Mouse (Mus musculus) kidney, adult 9 months (tissue): Measurements from ENCODE around the gene Tmem136.

Experiments
- DNase-seq: peaks from one replicate; pipeline ENCODE4 v3.0.0; 2022

Tmem136 gene

DNA sequence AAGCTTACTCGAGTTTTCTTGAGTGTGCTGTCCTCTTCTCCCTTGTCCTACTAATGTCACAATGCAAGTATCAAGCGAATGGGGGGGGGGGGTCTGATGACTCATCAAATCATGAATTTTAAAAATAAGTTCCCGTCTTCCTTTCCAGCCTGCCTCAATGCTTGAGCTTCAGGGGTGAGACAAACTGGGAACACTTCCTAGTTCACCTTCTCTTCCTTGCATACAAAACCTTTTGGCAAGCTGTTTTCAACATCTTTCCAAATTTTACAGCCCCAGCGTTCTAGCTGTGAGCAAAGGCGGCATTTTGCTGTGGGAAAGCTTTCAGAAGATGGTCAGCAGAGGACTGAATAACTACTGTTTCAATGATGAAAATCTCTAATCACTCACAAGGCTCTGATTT, 8.8 kb downstream of the Tmem136 start:
- no peak for DNase-seq

DNA sequence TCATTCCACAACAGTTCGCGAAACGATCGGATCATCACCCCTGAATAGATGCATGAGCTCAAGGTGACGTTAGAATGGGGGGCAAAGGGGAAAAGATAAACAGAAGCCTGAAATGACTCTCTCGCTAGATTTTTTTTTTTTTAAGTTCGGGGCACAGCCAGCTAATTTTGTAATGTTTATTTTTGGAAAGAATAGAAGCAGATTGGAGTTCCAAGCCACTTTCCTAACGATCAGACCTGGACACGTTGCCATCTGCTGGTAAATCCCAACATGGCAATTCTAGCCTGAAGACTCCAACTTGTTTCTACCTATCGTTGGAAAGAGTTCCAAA, 9.2 kb downstream of the Tmem136 start, which contains the start of gene Arhgef12:
Gene Arhgef12, minus strand, starts transcription at position 53 of the 331 bp plus-strand sequence.
- DNase-seq = peak; percentile 82

DNA sequence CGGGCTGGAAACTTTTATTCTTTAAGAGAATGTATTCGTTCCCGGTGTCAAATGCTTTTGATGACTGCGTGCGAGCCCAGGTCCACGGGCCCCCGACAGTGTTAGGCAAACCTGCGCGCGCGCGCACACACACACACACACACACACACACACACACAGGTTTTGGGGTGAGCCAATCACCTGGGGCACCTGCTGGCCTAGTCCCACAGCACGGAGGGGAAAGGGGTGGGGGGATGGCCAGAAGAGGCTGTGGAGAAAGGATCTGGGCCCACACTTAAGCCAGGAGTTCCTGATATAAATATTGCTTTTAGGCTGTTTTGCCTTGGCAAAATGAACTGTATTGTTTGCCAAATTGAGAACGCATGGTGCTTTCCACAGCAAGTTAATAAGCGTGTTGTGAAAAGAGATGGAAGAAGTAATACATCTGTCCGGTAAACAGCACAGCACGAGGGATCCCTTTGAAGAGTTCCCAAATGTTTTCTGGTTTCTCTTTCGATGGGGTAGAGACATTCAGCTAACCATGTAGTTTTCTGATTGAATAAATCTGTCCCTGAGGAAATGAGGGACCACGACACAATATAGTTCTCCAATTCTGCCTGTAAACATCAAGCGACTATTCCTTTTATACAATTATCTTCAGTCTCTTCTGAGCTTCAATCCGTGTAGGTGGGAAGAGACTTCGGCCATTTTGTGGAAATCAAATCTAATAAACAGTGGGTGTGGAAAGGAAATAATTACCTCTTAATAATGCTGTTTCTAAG, 9.8 kb downstream of the Tmem136 start:
- DNase-seq = peak; percentile 62

DNA sequence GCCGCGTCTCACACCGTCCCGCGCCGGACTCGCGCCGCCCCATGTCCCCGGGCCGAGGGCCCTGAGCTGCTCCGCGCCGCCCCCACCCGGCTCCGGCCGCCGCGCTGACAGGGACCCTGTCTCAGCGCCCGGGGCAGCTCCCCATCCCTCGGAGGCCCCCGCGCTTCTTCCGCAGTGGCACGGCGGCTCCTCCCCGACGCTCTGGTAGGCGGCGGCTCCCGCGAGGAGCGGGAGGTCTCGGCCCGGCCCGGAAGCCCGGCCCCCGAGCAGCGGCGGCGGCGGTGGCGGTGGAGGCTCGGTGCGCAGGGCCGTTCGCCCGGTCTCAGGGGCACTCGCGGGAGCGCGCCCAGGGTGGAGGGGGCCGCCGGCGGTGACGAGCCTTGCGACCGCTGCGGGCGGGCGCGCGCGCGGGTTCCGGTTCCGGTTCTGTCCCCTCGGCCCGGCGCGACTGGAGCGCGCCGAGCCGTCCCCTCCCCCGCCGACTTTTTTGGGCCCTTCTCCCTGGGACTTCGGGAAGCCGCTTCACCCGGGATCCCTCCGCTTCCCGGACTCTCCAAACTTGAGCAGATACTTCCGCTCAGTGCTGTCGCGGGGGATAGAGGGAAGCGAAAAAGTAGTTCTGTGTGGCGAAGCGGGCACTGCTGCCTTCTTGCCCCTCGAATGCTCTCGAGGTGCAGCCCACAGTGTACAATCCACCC, 10.6 kb downstream of the Tmem136 start:
- DNase-seq = peak; percentile 94

DNA sequence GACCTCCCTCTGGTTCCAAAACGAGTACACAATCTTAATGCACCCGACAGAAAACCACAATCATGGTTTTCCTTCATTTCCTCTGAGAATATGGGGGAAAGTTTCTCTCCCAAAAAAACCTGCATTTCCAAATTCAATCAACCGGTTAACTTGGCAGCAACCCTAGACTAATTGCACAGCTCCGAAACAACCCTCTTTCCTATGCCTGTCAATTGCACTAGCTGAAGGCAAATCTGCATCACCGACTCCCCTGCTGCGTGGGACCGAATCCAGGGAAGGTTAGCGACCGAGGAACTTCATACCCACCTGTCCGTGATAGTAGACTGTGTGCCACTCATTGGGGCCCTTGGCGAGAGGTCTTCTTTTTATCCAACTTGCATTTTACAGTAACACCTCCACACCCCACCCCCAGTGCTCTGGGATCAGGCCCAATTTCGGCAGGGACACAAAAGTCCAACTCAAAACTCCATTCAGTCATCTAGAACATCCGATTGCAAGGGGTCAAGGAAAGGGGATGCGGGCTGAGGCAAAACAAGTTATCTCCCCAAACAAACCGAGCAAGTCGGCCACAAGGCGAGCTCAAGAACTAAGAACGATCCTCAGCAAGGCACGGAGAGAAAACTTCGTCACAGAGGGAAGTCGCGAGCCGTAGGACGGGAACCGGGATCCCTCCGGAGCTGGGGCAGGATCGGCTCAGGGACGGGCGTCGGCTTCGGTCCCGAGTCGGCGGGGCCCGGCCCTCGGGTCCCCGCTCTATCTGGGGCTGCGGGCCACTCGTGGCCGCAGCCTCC, 11.3 kb downstream of the Tmem136 start:
- DNase-seq = peak; percentile 86

DNA sequence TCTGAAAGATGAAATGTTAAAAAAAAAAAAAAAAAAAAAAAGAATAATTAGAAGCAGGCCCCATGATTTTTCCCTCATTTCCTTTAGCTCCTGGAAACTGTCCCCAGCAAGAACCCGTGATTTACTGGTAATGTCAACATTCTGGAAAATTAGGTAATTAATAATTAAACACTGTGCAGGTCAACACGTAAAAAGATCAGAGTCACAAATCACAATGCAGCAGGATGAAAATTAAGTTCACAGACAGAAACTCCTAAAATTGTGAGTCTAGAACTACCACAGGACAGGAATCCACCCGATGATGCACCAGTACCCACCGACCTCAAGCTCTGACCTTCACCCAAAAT, 11.9 kb downstream of the Tmem136 start:
- DNase-seq = peak; percentile 53

DNA sequence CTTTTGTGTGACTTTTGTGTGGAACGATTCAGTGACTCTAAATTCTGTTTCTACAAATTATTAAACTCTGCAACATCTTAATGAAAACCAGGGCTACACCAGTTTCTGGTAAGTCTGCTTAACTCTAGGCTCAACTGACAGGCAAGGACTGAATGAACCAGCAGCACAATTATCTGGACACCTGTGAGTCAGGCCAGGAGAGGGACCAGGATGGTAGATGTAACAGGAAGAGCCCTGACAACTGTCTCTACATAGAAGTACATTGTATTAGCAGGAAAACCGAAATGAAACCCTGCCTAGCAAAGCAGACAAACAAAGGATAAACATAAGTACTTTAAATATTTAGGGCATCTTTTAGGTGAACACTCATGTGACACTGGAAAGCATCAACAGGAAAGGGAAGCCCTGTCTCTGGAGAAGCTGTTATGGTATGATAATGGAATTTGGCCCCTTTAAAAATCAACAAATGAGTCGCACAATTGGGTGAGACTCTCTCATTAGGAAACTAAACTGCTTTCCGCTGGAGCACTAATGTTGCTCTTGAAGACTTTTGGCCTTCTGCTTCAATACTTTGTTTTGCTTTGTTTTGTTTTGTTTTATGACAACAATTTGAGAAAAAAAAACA, 12.6 kb downstream of the Tmem136 start:
- no peak for DNase-seq

DNA sequence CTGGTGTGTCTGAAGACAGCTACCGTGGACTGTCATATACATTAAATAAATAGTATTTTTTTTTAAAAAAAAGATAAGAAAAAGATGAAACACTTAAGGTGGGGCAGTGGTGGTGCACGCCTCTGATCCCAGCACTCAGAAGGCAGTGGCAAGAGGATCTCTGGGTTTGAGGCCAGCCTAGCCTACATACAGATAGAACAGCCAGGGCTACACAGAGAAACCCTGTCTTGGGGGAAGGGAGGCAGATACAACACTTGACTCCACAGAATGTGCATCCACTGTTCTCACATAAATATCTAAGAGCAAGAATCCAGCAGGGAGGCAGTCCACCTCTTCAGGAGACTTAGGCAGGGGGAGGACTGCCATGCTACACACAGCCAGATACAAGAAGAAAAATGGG, 13.4 kb downstream of the Tmem136 start:
- DNase-seq = no peak

DNA sequence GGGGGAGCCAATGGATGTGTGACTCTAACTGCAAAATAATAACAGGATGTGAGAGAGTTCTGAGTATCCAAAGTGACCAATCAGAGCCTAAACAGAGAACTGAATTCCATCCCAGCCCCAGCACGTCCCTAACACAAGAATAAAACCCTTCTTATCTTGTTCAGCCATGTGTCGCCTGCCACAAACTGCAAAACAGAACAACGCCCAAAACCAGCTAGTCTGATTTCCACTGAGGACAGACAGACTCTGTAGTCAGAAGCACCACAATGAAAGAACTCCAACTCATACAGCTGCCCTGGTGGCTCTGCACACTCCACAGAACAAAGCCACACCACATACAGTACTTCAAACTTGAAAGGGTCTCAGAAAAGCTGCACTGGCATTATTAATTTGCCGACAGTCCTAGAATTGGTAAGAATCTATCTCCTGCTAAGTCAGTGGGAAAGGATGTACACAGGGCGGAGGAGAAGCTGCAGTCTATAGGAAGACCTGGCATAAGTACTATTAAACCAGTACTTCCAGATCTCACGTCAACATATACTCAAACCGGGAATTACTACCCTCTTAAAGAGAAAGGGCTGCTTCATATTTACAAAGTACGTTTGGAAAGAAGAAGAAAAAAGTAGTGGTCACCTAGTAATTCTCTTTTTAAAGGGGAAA, 14.3 kb downstream of the Tmem136 start:
- DNase-seq = no peak

DNA sequence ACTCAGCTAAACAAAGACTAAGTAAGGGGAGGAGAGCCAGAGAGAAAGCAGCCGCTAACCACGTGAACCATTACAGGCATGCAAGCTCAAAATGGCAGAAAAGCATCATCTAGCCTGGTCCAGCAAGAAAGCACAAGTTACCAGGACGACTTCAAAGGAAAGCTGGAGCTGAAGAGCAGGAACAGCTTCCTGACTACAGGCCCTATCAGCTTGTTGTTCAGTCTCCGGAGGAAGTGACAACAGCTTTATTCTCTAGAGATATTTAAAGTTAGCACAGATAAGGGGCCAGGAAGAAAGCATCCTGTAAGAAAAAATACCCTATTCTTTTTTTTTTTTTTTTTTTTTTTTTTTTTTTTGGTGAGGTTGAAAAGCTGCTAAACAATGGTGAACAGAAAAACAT, 17.4 kb downstream of the Tmem136 start:
- DNase-seq = peak; percentile 39

DNA sequence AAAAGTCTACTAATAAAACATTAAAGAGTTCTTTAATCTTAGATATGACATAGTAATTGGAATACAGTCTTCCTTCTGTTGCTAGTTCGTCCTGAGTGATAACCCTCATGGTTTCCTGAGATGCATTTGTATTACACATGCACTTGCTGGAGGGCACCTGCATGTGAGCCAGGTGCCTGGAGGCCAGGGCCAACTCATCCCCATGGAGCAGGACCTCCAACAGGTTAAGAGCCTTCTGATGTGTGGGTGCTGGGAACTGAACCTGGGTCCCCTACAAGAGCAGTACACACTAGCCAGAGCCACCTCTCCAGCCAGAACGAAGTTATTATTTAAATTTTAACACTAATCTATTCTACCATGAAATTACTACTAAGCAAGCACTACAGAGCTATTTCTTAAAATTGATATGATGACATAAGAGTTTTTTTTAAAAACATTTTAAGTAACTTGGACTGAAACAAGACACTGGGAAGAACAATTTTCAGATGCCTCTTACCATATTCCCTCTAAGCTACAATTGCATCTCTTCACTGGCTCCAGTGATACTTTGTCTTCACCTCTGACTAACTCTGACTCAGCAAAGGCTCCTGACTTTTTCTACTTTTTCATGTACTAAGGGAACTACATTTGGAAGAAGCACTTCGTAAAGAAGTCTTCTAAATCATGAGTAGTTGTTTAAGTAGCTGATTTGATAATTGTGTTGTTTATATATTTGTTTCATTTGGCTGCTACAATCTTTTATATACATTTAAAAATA, 18.4 kb downstream of the Tmem136 start:
- no peak for DNase-seq

DNA sequence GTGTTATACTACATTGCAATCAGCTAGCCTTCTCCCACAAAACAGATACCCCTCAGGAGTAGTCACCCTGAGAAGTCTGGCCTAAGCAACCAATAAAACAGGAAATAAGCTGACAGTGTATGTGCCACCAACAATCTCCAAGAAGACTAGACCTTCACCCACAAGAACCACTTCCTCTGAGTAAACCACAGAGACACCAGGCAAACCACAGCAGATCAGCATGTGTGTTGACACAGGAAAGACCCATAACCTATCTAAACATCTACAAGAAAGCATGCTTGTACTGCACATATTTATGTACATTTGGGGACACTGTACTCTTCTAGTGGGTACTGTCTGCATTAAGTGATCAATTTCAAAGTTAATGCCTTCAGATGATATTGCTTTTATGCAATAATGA, 20.0 kb downstream of the Tmem136 start:
- DNase-seq = no peak

DNA sequence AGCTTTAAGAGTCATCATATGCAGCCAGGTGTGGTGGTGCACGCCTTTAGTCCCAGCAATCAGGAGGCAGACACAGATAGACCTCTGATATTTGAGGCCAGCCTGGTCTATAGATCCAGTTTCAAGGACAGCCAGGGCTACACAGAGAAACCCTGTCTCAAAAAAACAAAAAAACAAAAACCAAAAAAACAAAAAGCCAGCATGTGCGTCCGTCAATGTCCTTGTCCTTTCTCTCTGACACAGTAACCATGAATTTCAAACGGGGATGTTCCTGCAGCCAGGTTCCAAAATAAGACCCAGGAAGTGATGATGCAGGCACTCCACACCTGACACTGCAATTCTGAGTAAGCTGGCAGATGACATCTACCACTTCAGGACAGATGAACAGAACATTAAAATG, 21.5 kb downstream of the Tmem136 start:
- DNase-seq = no peak

DNA sequence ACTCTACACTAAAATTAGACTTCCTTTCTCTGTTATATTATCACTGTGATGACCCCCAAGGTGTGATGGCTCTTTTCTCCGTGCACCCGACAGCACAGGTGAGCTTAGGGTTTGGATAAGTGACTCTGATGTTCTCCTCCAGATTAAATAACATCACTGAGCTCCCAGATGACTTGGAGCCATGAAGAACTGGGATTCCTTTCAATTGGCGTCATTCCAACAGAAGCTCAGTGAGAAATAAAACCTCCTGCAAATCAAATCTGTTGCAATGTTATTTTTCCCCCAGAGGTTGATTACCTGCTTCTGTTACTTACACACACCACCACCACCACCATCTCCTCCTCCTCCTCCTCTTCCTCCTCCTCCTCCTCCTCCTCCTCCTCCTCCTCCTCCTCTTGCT, 22.6 kb downstream of the Tmem136 start:
- DNase-seq = peak; percentile 49

DNA sequence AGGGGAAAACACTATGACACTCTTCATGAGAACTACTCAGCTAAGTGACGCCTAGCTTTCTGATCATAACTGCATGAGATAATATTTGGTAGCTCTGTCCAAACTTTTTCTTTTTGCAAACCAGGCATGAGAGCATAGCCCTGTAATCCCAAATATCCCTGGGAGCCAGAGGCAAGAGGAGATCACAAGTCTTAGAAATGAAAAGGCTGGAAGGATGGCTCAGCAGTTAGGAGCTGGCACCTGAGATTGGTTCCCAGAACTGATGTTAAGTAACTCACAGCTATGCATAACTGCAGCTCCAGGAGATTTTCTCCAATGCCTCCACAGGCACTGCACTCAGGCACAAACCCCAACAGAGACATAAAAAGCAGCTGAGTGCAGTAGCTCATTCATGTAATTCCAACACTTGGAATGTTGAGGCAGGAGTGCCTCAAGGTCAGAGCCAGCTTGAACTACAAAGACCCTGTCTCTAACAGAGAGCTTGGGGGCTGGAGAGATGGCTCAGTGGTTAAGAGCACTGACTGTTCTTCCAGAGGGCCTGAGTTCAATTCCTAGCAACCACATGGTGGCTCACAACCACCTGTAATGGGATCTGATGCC, 30.6 kb downstream of the Tmem136 start:
- no peak for DNase-seq

DNA sequence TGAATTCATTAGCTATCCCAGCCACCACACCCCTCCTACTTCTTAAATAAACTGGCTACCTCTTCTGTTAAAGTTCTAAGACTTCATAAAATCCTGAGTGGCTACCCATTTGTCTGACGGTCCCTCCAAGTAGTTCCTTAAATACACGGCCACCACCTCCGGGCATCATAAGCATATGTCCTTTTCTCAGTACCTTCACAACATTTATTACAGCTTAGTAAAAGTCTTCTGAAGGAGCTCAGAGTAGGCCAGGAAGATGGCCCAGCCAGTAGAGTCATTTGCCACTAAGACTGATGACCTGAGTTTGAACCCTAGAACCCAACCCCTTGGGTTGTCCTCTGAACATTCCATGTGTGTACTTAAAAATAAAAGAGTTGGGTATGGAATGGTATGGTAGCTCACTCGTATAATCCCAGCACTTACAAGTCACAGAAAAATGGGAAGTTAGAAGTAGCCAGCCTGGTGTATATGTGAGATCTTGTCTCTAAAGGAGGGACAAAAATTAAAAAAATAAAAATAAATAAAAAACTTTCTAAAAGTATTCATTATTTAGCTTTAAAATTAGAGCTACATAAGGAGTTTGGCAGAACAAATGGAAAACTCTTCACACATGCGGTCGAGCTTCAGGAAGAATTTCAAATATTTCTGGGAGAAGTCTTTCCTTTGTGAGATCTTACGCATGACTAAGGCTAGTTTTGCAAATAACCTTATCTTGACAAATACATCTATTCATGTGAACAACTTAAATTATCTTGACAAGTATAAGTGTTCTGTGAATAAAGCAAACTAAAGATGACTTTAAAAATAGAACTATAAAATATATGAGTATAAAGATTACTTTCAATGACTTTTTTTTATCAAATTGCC, 31.6 kb downstream of the Tmem136 start:
- DNase-seq = no peak

DNA sequence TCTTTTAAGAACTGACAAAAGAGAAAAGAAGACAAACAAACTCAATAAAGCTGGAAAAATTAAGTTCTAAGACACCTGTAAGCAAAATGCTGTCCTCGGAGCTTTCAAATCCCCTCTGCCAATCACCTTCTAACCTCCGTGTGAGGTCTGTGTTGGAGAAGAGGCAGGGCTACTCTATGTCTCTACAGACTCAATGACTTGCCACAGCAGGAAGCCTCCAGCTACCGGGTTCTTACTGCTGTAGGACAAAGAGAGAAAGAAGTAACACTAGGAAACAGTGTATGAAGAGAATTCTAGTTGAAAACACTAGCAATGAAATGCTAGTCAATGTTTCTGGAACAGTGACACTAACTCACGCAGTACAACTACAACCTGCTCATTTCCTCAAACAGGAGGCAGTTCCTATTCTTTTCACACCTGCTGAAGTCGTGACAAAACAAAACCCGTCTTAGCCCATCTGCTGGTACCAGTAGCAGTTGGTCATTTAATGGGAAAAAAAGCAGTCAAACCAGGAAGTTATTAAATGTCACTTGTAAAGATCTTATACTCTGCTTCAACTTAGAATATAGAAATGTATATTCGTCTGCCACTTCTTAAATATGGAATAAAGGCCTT, 32.8 kb downstream of the Tmem136 start:
- DNase-seq = no peak

DNA sequence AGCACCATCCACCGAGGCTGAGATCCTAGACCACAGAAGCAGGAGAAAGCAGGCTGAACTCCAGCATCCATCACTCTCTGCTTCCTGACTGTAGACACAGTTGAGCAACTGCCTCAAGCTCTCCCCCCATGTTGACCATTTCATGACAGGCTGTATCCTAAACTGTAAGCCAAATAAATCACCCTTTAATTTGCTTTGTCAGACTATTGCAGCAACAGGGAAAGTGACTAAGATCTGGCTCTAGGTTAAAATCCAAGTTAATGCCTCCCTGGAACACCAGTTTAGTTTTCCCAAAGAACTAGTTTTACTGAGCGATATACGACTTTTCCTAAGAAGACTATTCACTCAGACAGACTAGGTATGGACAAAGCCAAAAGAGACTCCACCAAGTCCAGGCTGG, 37.7 kb downstream of the Tmem136 start:
- no peak for DNase-seq

DNA sequence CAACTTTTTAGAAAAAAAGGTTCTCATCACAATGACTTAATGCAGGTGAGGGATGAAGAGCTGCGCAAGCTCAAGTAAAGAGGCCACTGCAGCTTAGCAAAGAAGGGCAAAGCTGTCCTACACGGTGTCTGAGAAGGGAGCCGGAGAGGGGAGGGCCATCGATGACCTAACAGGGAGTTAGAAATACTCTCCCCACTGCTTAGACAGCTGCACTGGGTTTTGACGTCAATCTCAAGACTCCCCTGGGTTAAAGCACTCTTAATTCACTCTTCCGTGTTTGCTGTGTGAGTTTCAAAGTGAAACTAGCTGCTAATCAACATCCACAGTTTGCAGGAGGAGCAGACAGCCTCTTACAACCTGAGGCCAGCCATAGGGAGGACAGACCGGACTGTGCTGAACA, 40.2 kb downstream of the Tmem136 start:
- DNase-seq = no peak

DNA sequence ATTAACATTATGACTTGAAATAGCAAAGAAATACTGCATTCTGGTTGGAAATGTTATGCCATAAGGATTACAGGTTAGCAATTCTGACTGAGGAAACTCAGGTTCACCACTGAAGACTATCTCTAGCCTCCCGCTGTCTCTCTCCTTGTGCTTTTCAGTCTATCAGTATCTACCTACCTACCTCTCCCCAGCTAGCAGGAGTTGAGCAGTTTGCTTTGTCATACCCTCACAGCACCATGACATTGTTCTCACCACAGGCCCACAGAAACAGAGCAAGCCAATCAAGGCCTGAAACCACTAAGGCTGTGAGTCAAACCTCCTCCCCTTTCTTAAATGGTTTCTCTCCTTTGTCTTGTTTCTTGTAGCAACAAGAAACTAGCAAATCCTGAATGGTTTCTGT, 41.8 kb downstream of the Tmem136 start:
- no peak for DNase-seq
